Mouse (Mus musculus) induced T-regulatory cell, adult 2 months (primary cell): ENCODE measurements at regions not wholly inside any gene's neighbourhood (a gene's known extent, or its start where the extent isn't known, plus 50 kb on each side); places are given as distances from the start of the nearest gene placed in this dataset.
A peak's percentile ranks its signal among the peaks of the same experiment; 100 is the strongest.

Source experiments
- DNase-seq: peaks from one replicate; pipeline ENCODE4 v3.0.0-alpha.2; 2012; ENCODE audit warnings: low read depth

- no peak for DNase-seq
Observed at GRCm38 (mm10) chr12:51018185-51018584, 329.7 kb upstream of the G2e3 start.

- DNase-seq = no peak
Observed at GRCm38 (mm10) chr12:51016081-51016480, 331.8 kb upstream of the G2e3 start.

GRCm38 (mm10) chr12:51009644-51010043, 338.2 kb upstream of the G2e3 start:
- DNase-seq = no peak

GRCm38 (mm10) chr12:51001722-51002592, 345.9 kb upstream of the G2e3 start:
- DNase-seq = no peak

GRCm38 (mm10) chr12:51001096-51001495, 346.8 kb upstream of the G2e3 start:
- no peak for DNase-seq

GRCm38 (mm10) chr12:51000281-51001075, 347.4 kb upstream of the G2e3 start:
- DNase-seq = no peak

- no peak for DNase-seq
Observed at GRCm38 (mm10) chr12:50999295-51000237, 348.3 kb upstream of the G2e3 start.

- DNase-seq = no peak
Observed at GRCm38 (mm10) chr12:50995664-50996063, 346.8 kb upstream of the Prkd1 start.

GRCm38 (mm10) chr12:50989561-50990325, 340.8 kb upstream of the Prkd1 start:
- DNase-seq = no peak

GRCm38 (mm10) chr12:50981318-50981717, 332.4 kb upstream of the Prkd1 start:
- no peak for DNase-seq

- DNase-seq = no peak
Observed at GRCm38 (mm10) chr12:50980800-50981199, 331.9 kb upstream of the Prkd1 start.

GRCm38 (mm10) chr12:50970759-50971122, 321.8 kb upstream of the Prkd1 start:
- no peak for DNase-seq

GRCm38 (mm10) chr12:50969887-50970758, 321.2 kb upstream of the Prkd1 start:
- no peak for DNase-seq

- DNase-seq = no peak
Observed at GRCm38 (mm10) chr12:50969402-50969801, 320.5 kb upstream of the Prkd1 start.

GRCm38 (mm10) chr12:50967168-50967810, 318.4 kb upstream of the Prkd1 start:
- no peak for DNase-seq

- DNase-seq = no peak
Observed at GRCm38 (mm10) chr12:50953971-50954370, 305.1 kb upstream of the Prkd1 start.

GRCm38 (mm10) chr12:50947035-50947434, 298.1 kb upstream of the Prkd1 start:
- no peak for DNase-seq

- peak; percentile 0 for DNase-seq
Observed at GRCm38 (mm10) chr12:50943741-50944521, 295.0 kb upstream of the Prkd1 start.

GRCm38 (mm10) chr12:50943340-50943739, 294.4 kb upstream of the Prkd1 start:
- DNase-seq = no peak
